Mouse (Mus musculus) forebrain, embryonic 12.5 days (tissue): ENCODE measurements around the gene Zfp934. TPM values are rescaled to one million over a fixed set of nuclear protein-coding genes. Genes with fewer than 3 reads are reported as not detected.
A peak's percentile ranks its signal among the peaks of the same experiment; 100 is the strongest.
"Not testable (repeated sequence)": the region's sequence is repeated elsewhere in the genome, so short reads cannot be mapped to it uniquely, and the experiment has no call there.

Experiments
- ATAC-seq: fragments of 200-750 bp; cut with Nextera tagmentation; 2 replicates; pipeline ENCODE4 v1.8.0; 2017; ENCODE audit warnings: moderate TSS enrichment; ENCODE audit not compliant: low FRiP score
- H3K27ac ChIP-seq: fragments of 300-500 bp; sonication (generic); 2 replicates; pipeline ENCODE4 v1.5.1; 2016; ENCODE audit warnings: mild to moderate bottlenecking
- H3K27me3 ChIP-seq: fragments of 300-500 bp; sonication (generic); 2 replicates; pipeline ENCODE4 v1.6.1; 2016; ENCODE audit warnings: mild to moderate bottlenecking
- H3K36me3 ChIP-seq: fragments of 300-500 bp; sonication (generic); replicated peaks from 2 replicates; pipeline ENCODE4 v1.6.1; 2016; ENCODE audit warnings: mild to moderate bottlenecking
- H3K4me1 ChIP-seq: fragments of 300-500 bp; sonication (generic); 2 replicates; pipeline ENCODE4 v1.6.1; 2016
- H3K4me2 ChIP-seq: fragments of 300-500 bp; sonication (generic); 2 replicates; pipeline ENCODE4 v1.6.1; 2016; ENCODE audit warnings: mild to moderate bottlenecking, moderate library complexity
- H3K4me3 ChIP-seq: fragments of 300-500 bp; sonication (generic); replicated peaks from 2 replicates; pipeline ENCODE4 v1.5.1; 2016; ENCODE audit warnings: mild to moderate bottlenecking
- H3K9ac ChIP-seq: fragments of 300-500 bp; sonication (generic); 2 replicates; pipeline ENCODE4 v1.6.1; 2016; ENCODE audit warnings: mild to moderate bottlenecking
- H3K9me3 ChIP-seq: fragments of 300-500 bp; sonication (generic); 2 replicates; pipeline ENCODE4 v1.6.1; 2016
- WGBS: fragments of 180-500 bp; shearing (Covaris S2); methylation state at CpG from one replicate; pipeline ENCODE4 v1.1.7; 2016; 5-methylcytosine and 5-hydroxymethylcytosine counted together
- polyA plus RNA-seq: library from polyadenylated mRNA; unstranded; fragments of >200 nt; fragmentation: Nextera tagmentation; extraction: Ambion mirVana; gene quantifications from 2 replicates; pipeline ENCODE4 v1.2.1, GENCODE M21; 2016

Zfp934 gene
- polyA plus RNA-seq: 18.2 and 19.1 TPM in 2 replicates

DNA sequence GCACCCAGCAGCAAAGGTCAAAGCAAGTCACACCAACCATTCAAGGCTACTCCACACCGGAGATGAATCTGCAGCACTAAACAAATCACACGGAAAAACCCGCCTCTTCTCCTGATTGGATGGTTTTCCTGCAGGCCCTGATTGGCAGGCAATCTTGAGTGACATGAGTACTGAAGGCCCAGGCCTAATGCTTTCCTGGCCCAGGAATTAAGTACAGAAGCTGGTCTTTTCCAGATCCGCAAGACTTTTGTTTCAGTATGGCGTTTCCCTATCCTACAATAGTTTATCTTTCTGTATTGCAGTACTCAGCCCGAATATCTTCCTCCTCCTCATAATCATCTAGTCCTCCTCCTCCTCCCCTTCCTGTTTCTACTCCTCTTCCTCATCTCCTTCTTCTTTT, at the start of gene Zfp934:
TSS of gene Zfp934 (minus strand) at position 101 of the 400 bp plus-strand sequence.
- H3K9me3 ChIP-seq, H3K27ac ChIP-seq, H3K36me3 ChIP-seq, H3K4me2 ChIP-seq, ATAC-seq, H3K4me1 ChIP-seq, H3K27me3 ChIP-seq, H3K9ac ChIP-seq, H3K4me3 ChIP-seq: not testable (repeated sequence)
- WGBS: 80% methylated on average over 5 of the region's 6 CpGs

- not testable (repeated sequence) for H3K4me1 ChIP-seq, H3K27ac ChIP-seq, H3K9ac ChIP-seq, H3K9me3 ChIP-seq, H3K27me3 ChIP-seq, ATAC-seq, H3K4me3 ChIP-seq, H3K36me3 ChIP-seq, H3K4me2 ChIP-seq
- WGBS: 93% methylated on average over 4 of the region's 4 CpGs
Observed at GRCm38 (mm10) chr13:62617449-62617848, 46.5 kb upstream of the Zfp934 start.

DNA sequence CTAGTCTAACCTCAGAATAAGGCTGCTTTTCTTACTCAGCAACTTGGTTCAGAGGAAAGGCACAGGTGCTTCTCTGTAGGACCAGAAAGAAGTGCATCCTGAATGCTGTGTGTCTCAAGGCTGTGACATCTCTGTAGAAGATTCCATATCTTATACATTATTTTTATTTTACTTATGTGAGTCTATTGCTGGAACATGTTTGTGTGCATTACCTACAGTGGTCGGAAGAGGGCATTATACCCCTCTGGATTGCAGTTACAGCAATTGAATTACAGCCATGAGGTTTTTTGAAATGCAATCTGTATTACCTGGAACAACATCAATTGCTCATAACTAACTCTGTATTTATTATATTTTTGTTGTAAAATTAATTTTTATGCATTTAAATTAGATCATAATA, 9.3 kb downstream of the Zfp934 start:
- 13% methylated on average over 1 of the region's 1 CpGs for WGBS
- not testable (repeated sequence) for H3K36me3 ChIP-seq, H3K27me3 ChIP-seq, ATAC-seq, H3K4me3 ChIP-seq, H3K9ac ChIP-seq, H3K4me1 ChIP-seq, H3K4me2 ChIP-seq, H3K27ac ChIP-seq, H3K9me3 ChIP-seq

DNA sequence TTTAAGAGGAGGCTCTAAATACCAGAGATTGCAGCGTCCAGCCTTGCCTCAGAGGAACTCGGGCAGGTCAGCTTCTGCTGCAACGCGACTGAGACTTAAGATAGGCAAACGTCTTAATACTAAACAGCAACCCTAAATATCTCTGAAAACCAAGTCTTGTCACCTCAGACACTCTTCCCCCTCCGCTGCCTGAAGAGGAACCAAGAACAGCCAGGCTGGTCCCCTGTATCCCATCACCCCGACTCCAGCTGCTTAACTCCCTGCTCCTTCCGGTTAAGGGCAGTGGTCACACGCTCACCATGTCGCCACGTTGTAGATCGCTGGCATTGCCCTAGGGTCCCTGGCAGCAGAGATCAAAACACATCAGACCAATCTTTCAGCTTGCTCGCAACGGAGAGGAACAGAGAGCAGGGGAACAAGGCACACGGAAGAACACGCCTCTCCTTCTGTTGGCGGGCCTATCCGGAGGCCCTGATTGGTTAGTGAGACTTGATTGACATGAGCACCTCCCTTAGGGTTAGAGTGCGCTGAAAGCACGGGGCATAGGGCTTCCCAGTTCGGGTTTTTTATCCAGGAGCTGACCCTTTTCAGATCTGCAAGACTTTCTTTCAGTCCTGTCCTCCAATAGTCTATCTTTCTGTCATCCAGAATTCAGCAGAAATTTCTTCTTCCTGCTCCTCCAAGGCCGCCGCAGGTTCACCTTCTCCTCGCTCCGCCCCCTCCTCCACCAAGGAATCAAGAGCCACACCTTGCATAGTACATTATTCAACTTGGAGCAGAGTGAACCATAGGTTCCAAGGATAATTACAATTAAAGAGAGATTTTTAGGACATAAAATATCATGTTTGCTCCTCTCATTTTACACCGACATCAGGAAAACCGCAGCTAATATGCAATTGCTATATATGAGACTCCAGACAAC, 12.5 kb downstream of the Zfp934 start, which contains the start of gene Zfp935:
TSS of gene Zfp935 (minus strand) at position 323 of the 922 bp plus-strand sequence.
- H3K4me1 ChIP-seq, H3K27ac ChIP-seq, H3K27me3 ChIP-seq, ATAC-seq: not testable (repeated sequence)
- H3K9ac ChIP-seq: peak within 1 kb of the TSS; percentile 48; the same call in 1 of the 2 replicates
- H3K4me3 ChIP-seq: peak within 1 kb of the TSS; percentile 45
- H3K36me3 ChIP-seq: peaks cover 15% of the 10 kb centered on the region
- peak within 1 kb of the TSS; percentile 44 for H3K4me2 ChIP-seq
- peaks cover 14% of the 10 kb centered on the region; the same call in 1 of the 2 replicates for H3K9me3 ChIP-seq
- 5% methylated on average over 27 of the region's 27 CpGs for WGBS

DNA sequence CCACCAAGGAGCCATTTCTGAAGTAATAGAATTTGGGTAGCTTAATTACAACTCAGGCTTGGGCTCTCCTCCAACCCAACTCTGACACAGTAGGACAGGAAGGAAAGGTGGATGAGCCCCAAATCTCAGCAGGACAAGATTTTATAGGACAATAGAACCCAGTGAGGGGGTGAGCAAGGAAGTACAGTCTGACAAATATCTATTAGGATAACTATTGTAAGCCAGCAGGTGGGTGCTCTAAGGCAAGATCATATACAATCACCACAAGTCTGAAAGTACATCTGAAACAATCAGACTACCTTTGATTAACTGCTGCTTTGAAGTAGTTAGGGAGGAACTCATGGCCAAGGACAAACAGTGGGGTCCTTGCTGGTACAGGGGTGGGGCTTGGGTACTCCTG, 40.9 kb downstream of the Zfp934 start:
- not testable (repeated sequence) for H3K36me3 ChIP-seq, H3K9me3 ChIP-seq, ATAC-seq

DNA sequence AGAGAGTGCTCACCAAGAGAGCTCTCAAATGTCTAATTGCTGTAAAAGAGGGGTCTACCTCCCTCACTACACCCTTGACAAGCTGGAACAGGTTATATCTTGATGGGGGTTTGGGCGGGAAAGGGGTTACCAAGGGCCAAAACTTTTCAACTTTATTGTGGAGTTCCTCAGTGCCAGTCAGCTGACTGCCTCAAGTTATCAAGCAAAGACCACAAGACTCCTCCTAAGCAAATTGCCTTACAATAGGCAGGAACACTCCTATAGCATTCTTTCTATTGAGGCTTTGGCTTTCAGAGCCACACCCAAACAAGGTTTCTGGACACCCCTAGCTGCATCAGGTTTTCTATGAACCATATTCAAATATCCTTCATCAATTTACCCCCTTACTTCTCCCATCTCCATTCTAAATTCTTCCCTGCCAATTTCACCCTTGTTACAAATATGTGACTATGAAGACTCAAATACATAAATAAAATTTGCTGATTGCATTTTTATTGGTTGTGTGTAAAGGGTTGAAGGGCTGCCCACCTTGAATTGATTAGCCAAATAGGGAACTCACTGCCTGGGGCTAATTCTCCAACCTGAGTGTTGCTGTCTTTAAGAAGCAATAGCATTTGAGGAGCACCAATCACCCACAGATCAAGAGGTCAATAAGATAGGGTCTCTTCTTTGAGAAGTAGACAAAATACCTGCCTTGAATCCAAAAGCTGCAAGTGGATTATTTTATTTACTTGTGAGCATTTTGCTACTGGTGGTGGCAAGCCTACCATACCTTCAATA, 60.2 kb downstream of the Zfp934 start:
- not testable (repeated sequence) for H3K27ac ChIP-seq

More for the DNA sequence above, 40.9 kb downstream of the Zfp934 start:
- H3K4me1 ChIP-seq, H3K4me2 ChIP-seq, H3K4me3 ChIP-seq, H3K27ac ChIP-seq, H3K27me3 ChIP-seq, H3K9ac ChIP-seq: not testable (repeated sequence)

DNA sequence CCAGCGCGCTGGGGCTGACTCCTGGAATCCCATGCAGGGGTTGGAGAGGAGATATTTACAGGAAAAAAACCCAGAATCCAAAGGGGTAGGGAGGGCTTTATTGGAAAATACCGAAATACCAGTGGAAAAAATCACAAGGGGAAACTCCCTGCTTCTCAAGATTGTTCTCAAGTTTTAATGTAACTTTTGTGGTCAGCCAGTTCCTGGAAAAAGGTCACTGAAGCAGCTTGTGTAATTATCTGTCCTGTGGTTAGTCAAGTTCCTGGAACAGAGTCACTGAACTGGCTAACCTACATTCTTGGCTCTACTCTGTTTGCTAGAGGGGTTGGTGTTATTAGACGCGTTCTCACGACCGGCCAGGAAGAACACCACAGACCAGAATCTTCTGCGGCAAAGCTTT, 98.3 kb downstream of the Zfp934 start:
- H3K27me3 ChIP-seq, H3K9me3 ChIP-seq, ATAC-seq, H3K27ac ChIP-seq, H3K9ac ChIP-seq, H3K36me3 ChIP-seq, H3K4me1 ChIP-seq, H3K4me2 ChIP-seq, H3K4me3 ChIP-seq: not testable (repeated sequence)
- WGBS: 93% methylated on average over 8 of the region's 8 CpGs

More for the DNA sequence above, 60.2 kb downstream of the Zfp934 start:
- H3K4me3 ChIP-seq, ATAC-seq, H3K27me3 ChIP-seq, H3K4me1 ChIP-seq, H3K36me3 ChIP-seq, H3K4me2 ChIP-seq, H3K9me3 ChIP-seq, H3K9ac ChIP-seq: not testable (repeated sequence)
- 88% methylated on average over 1 of the region's 1 CpGs for WGBS

GRCm38 (mm10) chr13:62469947-62470346, 101.1 kb downstream of the Zfp934 start:
- H3K4me1 ChIP-seq, H3K9me3 ChIP-seq, H3K4me2 ChIP-seq, H3K27ac ChIP-seq, H3K9ac ChIP-seq, H3K27me3 ChIP-seq, H3K4me3 ChIP-seq, ATAC-seq, H3K36me3 ChIP-seq: not testable (repeated sequence)

DNA sequence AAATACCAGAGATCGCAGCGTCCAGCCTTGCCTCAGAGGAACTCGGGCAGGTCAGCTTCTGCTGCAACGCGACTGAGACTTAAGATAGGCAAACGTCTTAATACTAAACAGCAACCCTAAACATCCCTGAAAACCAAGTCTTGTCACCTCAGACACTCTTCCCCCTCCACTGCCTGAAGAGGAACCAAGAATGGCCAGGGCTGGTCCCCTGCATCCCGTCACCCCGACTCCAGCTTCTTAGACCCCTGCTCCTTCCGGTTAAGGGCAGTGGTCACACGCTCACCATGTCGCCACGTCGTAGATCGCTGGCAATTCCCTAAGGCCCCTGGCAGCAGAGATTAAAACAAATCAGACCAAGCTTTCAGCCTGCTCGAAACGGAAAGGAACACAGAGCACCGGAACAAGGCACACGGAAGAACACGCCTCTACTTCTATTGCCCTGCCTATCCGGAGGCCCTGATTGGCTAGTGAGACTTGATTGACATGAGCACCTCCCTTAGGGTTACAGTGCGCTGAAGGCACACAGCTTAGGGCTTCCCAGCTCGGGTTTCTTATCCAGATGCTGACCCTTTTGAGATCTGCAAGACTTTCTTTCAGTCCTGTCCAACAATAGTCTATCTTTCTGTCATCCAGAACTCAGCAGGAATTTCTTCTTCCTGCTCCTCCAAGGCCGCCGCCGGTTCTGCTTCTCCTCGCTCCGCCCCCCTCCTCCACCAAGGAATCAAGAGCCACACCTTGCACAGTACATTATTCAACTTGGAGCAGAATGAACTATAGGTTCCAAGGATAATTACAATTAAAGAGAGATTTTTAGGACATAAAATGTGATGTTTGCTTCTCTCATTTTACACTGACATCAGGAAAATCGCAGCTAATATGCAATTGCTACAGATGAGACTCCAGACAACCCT, 104.3 kb downstream of the Zfp934 start, which contains the start of gene Gm49359:
TSS of gene Gm49359 (minus strand) at position 409 of the 911 bp plus-strand sequence.
- peak within 1 kb of the TSS; percentile 66 for H3K9ac ChIP-seq
- peak within 1 kb of the TSS; percentile 40 for H3K4me2 ChIP-seq
- H3K4me1 ChIP-seq, H3K36me3 ChIP-seq, H3K9me3 ChIP-seq, H3K27me3 ChIP-seq: not testable (repeated sequence)
- WGBS: 1% methylated on average over 28 of the region's 28 CpGs
- H3K27ac ChIP-seq: 0 out of 2 replicates have a peak within 1 kb of the TSS, but pooled peaks have one; percentile 61
- ATAC-seq: peak; percentile 99
- peak within 1 kb of the TSS; percentile 61 for H3K4me3 ChIP-seq
